Mouse (Mus musculus) lung, postnatal 36 days (tissue): Measurements from ENCODE around the gene Myo19.

Experiments used
- DNase-seq: peaks from one replicate; pipeline ENCODE4 v3.0.0; 2022; ENCODE audit warnings: mixed read lengths

Myo19 gene

DNA sequence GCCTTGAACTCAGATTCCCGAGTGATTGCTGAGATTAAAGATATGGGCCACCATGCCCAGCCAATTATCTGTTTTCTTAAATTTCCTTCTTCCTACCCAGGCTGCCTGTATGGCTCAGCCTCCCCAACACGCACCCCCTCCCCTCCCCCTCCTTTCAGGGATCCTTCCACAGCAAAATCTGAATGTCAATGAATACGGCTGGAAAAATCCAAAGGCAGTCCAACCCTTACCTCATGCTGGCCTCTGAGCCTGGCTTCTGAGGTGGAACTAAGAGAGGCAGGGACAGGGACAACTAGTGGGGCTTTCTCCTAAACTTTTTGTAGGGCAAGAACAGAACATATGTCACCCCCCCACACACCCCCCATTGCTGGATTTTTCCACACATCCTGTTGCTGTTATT, 68.2 kb downstream of the Myo19 start:
- DNase-seq: no peak

GRCm38 (mm10) chr11:84948526-84948925, 68.6 kb downstream of the Myo19 start:
- no peak for DNase-seq

DNA sequence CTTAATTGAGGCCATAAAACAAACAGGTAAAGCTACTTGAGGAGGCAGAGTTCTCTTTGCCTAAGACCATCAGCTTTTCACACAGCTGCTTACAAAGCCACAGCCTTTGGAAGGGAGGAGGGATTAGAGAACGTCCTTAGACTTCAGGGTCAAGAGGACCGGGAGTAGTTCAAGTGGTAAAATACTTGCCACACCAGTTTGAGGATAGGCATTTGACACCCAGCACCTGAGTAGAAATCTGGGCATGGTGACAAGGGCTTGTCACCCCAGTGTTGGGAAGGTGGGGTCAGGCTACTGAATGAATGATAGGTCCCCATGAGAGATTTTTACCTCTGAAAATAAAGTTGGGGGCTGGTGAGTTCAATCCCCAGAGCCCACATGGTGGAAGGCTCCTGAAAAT, 72.7 kb downstream of the Myo19 start:
- peak; percentile 89 for DNase-seq

DNA sequence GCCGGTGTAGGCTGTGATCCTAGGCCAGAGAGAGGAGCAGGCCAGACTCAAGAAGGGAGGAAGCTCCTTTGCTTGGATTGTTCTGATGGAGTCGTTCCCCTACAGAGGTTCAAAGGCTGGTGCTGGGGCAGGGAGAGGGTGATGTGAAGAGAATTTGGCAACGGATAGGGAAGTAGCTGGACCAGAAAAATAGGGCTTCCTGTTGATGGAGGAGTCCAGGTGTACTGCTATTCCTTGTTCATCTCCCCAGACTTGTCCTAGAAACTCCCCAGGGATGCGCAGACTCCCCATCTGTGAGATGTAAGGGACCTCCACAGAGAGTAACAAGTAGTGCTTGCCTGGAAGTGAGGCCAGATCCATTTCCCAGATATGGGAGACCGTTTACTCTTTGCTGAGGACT, 76.5 kb downstream of the Myo19 start:
- DNase-seq: no peak

DNA sequence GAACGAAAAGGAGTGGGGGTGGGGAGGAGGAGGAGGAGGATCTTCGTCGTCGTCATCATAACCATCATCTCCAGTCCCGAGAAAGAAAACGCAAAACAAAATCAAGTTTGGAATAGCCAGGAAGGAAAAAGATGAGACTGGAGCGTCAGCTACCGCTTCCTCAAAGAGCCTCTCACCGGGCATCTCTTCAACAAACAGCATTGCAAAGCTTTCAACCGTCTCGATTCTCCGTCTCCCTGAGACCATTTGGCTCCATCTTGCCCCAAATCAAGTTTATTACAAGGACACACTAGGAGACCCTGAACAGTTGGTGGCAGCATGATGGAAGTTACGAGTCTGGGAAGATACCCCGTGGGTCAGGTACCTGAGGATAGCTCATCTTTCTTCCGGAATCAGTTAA, 77.2 kb downstream of the Myo19 start:
- DNase-seq: no peak

GRCm38 (mm10) chr11:84957591-84958270, 77.8 kb downstream of the Myo19 start, which contains the start of gene Car4:
Car4 (plus strand) TSS chr11:84957786.
- peak; percentile 62 for DNase-seq

- no peak for DNase-seq
Observed at GRCm38 (mm10) chr11:84958271-84958630, 78.3 kb downstream of the Myo19 start.

DNA sequence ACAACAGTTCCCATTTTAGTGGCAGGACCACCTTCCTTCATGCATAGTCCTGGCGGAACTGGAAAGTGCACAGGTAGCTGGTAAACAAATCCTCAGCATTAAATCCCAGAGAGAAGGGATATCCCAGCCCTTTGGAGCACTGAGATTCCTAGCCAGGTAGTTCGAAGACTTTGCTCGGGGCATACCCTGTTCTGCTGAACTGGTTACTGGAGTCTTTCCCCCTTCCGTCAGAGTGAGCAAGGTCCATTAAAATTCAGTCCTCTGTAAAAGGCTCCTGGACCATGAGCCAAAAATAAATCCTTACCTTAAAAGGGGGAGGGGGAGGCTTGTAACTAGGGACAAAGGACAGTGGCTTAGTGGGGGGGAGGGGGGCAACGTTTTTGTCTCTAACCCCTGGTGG, 79.2 kb downstream of the Myo19 start:
- DNase-seq: no peak

GRCm38 (mm10) chr11:84959701-84960181, 79.8 kb downstream of the Myo19 start:
- DNase-seq: peak; percentile 65

DNA sequence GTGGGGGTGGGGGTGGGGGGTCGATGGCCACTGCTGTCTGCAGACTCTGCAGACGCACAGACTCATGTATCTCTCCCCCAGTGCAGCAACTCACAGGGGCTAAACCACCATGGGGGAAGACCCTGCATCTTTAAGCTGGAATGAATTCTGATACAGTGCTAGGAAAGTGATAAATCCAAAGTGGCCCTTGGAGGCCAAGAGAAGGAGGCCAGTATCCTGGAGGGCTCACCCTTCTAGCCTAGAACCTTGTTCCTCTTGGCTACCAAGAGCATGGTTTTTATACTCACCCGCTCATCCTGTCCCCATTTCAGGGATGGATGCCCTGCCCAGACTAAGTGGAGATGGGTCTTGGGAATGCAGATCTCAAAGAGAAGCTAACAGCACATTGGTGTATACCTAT, 80.3 kb downstream of the Myo19 start:
- no peak for DNase-seq

DNA sequence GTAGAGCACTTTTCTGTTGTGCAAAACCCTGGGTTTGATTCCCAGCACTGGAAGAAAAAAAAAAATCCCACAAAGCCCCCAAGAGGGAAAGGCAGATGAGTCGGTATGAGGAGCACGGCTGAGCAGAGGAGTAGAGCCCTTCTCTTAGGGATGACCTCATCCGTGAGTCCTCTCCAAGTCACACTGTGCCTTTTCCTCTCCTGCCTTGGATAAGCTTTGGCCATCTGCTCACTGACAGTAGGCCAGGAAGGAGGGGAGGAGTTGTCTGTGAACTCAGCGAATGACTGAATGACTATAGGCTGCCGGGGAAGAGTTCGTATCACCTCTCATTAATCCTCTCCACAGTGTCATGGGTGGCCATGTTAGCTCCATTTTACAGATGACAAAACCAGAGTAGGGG, 80.8 kb downstream of the Myo19 start:
- DNase-seq: peak; percentile 40
